Mouse (Mus musculus): ENCODE results near the gene Rpl41. TPM values are rescaled to one million over a fixed set of nuclear protein-coding genes. Genes with fewer than 3 reads are reported as not detected.
"Not testable (repeated sequence)": the region's sequence is repeated elsewhere in the genome, so short reads cannot be mapped to it uniquely, and the experiment has no call there.

Rpl41 gene
- total RNA-seq, 2 experiments from 2014 or later = 1,491 to 1,683 TPM

GRCm38 (mm10) chr10:128535206-128535605 is 13.9 kb downstream of the Rpl41 start:
- intact Hi-C loops (cut with DNase I) = no loop called here
- no peak for DNase-seq (ENCODE audit: low spot score in 2 of 2)

GRCm38 (mm10) chr10:128526366-128527356 is 22.4 kb downstream of the Rpl41 start:
- DNase-seq (ENCODE audit: low spot score in 2 of 2) = no peak
- intact Hi-C loops (cut with DNase I) = no loop called here

- peak; percentile 86 to 87 for DNase-seq (ENCODE audit: low spot score in 2 of 2)
- intact Hi-C loops (cut with DNase I) = no loop called here
Measured at GRCm38 (mm10) chr10:128525671-128526308, 23.3 kb downstream of the Rpl41 start, which contains the start of gene Esyt1. TSS of gene Esyt1 (minus strand) at chr10:128525871.

- peak; percentile 52 to 66 for DNase-seq (ENCODE audit: low spot score in 2 of 2)
Measured at GRCm38 (mm10) chr10:128524732-128525662, 24.1 kb downstream of the Rpl41 start.

GRCm38 (mm10) chr10:128524111-128524731 is 24.9 kb downstream of the Rpl41 start:
- intact Hi-C loops (cut with DNase I) = no loop called here
- no peak for DNase-seq (ENCODE audit: low spot score in 2 of 2)

More at GRCm38 (mm10) chr10:128524732-128525662, 24.1 kb downstream of the Rpl41 start:
- intact Hi-C loops (cut with DNase I) = no loop called here

- no peak for DNase-seq (ENCODE audit: low spot score in 2 of 2)
- intact Hi-C loops (cut with DNase I) = no loop called here
Measured at GRCm38 (mm10) chr10:128522351-128522750, 26.8 kb downstream of the Rpl41 start.

- intact Hi-C loops (cut with DNase I) = no loop called here
- DNase-seq (ENCODE audit: low spot score in 2 of 2) = no peak
Measured at GRCm38 (mm10) chr10:128520591-128520990, 28.5 kb downstream of the Rpl41 start.

GRCm38 (mm10) chr10:128518833-128519232 is 30.3 kb downstream of the Rpl41 start:
- intact Hi-C loops (cut with DNase I) = no loop called here
- peak in 1 of 2 experiments; percentile 31 for DNase-seq (ENCODE audit: low spot score in 2 of 2)

GRCm38 (mm10) chr10:128516677-128517076 is 32.4 kb downstream of the Rpl41 start:
- intact Hi-C loops (cut with DNase I) = no loop called here
- DNase-seq (ENCODE audit: low spot score in 2 of 2) = no peak

- intact Hi-C loops (cut with DNase I) = no loop called here
- DNase-seq (ENCODE audit: low spot score in 2 of 2) = no peak
Measured at GRCm38 (mm10) chr10:128516029-128516428, 33.1 kb downstream of the Rpl41 start.

- intact Hi-C loops (cut with DNase I) = no loop called here
- no peak for DNase-seq (ENCODE audit: low spot score in 2 of 2)
Measured at GRCm38 (mm10) chr10:128515044-128515443, 34.1 kb downstream of the Rpl41 start.

- DNase-seq (ENCODE audit: low spot score in 2 of 2) = no peak
- intact Hi-C loops (cut with DNase I) = no loop called here
Measured at GRCm38 (mm10) chr10:128511761-128512160, 37.3 kb downstream of the Rpl41 start.

- intact Hi-C loops (cut with DNase I) = no loop called here
- no peak for DNase-seq (ENCODE audit: low spot score in 2 of 2)
Measured at GRCm38 (mm10) chr10:128511189-128511588, 37.9 kb downstream of the Rpl41 start.

GRCm38 (mm10) chr10:128510301-128510700 is 38.8 kb downstream of the Rpl41 start:
- intact Hi-C loops (cut with DNase I) = no loop called here
- DNase-seq (ENCODE audit: low spot score in 2 of 2) = no peak

GRCm38 (mm10) chr10:128509831-128510230 is 39.3 kb downstream of the Rpl41 start:
- intact Hi-C loops (cut with DNase I) = no loop called here
- DNase-seq (ENCODE audit: low spot score in 2 of 2) = no peak

- intact Hi-C loops (cut with DNase I) = no loop called here
- DNase-seq (ENCODE audit: low spot score in 2 of 2) = no peak
Measured at GRCm38 (mm10) chr10:128509203-128509602, 39.9 kb downstream of the Rpl41 start.

- DNase-seq (ENCODE audit: low spot score in 2 of 2) = no peak
- intact Hi-C loops (cut with DNase I) = no loop called here
Measured at GRCm38 (mm10) chr10:128508260-128508659, 40.8 kb downstream of the Rpl41 start.

- DNase-seq (ENCODE audit: low spot score in 2 of 2) = no peak
- intact Hi-C loops (cut with DNase I) = no loop called here
Measured at GRCm38 (mm10) chr10:128505974-128506373, 43.1 kb downstream of the Rpl41 start.

- intact Hi-C loops (cut with DNase I); DNase-seq (ENCODE audit: low spot score in 2 of 2): not testable (repeated sequence)
Measured at GRCm38 (mm10) chr10:128505371-128505667, 43.8 kb downstream of the Rpl41 start.

All from left cerebral cortex, postnatal 36 days (tissue).